Mouse (Mus musculus): ENCODE measurements at regions not wholly inside any gene's neighbourhood (a gene's known extent, or its start where the extent isn't known, plus 50 kb on each side); places are given as distances from the start of the nearest gene placed in this dataset.

DNA sequence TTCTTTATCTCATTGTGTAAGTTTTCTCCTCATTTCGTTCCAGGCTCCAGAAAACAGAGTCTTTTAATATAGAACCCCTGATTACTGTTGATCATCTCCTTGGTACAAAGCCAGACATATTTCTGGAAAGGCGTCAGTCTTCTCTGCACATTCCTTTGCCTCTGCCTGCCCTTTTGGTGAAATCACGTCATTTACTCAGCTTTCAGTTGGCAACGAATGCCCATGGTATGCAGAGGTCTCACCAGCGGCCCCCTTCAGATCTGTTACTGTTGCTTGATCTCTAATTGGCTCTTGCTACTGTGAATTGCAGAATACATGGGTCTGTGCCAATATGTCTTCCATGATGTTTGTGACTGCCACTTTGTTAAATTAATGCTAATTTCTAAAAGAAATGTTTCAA is 412.0 kb upstream of the Pitx2 start:
- no peak for DNase-seq (ENCODE audit: low spot score)

GRCm38 (mm10) chr3:128795931-128796330 is 403.7 kb upstream of the Pitx2 start:
- no peak for DNase-seq (ENCODE audit: low spot score)

- DNase-seq (ENCODE audit: low spot score): no peak
These were observed 401.8 kb upstream of the Pitx2 start for GRCm38 (mm10) chr3:128797829-128798228.

DNA sequence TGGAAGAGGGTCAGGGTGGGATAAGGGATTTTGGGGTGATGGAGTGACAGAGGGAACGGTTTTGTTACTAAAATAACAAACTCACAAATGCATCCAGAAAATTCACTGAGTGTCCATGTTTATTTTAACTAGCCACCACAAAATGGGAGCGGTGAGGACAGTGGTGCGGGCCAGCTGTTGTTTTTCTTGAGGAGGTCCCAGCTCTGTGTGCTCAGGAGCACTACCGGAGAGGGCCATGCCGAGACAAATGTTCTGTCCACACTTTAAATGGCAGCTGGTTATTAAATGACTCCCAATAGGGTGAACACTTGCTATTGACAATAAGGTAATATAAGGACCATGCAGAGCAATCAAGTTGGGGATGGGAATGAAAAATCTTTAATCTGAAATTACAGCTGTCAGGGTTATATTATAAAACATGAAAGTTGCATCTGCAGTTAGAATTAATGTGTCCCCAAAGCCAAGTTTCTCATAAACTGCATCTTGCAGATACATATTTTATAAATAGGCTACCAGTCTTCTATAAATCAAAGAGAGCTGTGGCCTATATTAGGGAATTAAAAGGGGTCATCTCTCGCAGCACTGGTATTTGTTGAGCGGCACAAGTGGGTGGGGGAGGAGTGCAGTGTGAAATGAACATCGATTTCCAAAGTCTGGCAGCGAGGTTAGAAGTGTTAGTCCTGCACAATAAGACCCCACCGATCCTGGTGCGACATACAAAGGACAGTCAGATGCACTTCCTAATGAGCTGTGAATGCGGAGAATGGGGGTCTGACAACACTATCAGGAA is 370.1 kb upstream of the Pitx2 start:
- DNase-seq (ENCODE audit: low spot score): no peak

GRCm38 (mm10) chr3:128850327-128850977 is 349.2 kb upstream of the Pitx2 start:
- DNase-seq (ENCODE audit: low spot score): no peak

GRCm38 (mm10) chr3:128856515-128856914 is 343.2 kb upstream of the Pitx2 start:
- no peak for DNase-seq (ENCODE audit: low spot score)

GRCm38 (mm10) chr3:128881685-128882444 is 317.8 kb upstream of the Pitx2 start:
- no peak for DNase-seq (ENCODE audit: low spot score)

GRCm38 (mm10) chr3:128883636-128884195 is 316.0 kb upstream of the Pitx2 start:
- no peak for DNase-seq (ENCODE audit: low spot score)

DNA sequence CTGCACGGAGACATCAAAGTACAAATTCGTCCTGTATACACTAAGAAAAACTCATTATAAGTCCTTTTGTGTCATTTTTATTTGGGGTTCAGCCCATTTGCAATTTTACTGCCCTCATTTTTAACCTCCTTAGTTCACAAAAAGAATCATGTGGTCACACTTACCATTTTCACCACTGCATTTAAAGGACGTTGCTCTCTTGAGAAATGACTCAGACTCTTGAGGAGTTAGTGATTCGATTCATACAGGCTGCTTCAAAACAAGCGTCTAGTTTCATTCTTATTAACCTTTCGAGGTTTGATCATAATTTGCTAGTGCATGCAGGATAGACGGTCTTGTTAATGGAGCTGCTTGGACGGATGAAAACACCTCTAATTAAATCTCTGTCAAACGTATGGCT is 313.0 kb upstream of the Pitx2 start:
- DNase-seq (ENCODE audit: low spot score): no peak

- no peak for DNase-seq (ENCODE audit: low spot score)
These were observed 308.6 kb upstream of the Pitx2 start for GRCm38 (mm10) chr3:128891078-128891477.

DNA sequence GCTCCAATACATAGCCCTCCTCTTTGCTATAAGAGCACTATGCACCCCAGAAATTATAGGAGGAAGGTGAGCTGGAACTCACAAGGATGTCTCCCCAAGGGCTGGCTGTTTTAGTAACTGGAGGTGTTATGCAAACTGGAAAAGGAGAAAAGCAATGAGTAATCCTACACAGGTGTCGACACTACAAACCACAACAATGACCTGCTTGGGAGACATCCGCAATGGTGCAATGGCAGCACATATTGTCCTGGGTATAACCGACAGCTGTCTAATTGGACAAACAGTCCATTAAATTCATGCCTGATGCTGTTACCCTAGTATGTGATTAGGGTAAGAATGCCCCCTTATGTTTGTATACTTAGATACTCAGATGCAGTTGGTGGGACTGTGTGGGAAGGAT is 303.1 kb upstream of the Pitx2 start:
- DNase-seq (ENCODE audit: low spot score): no peak

GRCm38 (mm10) chr3:128911122-128911521 is 288.6 kb upstream of the Pitx2 start:
- no peak for DNase-seq (ENCODE audit: low spot score)

GRCm38 (mm10) chr3:128921428-128921827 is 278.2 kb upstream of the Pitx2 start:
- no peak for DNase-seq (ENCODE audit: low spot score)

DNA sequence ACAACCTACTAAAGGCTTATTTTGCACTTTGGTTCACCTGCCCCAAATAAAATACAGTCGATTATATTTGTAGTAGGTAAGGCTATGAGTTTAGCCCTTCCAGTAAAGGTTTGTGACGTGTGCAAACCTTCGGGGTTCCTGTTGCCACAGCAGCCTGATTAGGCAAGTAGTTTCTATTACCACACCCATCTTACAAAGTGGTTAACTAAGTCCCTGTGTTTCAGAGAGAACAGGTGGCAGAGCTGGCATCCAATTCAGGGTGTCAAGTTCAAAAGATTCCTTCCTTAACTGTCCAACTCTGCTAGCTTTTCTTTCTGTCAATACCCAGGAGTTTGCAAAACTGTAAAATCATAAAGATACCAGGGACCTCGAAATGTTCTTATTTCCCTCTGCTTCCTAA is 277.5 kb upstream of the Pitx2 start:
- DNase-seq (ENCODE audit: low spot score): no peak

- DNase-seq (ENCODE audit: low spot score): no peak
These were observed 261.1 kb upstream of the Pitx2 start for GRCm38 (mm10) chr3:128938536-128938935.

- no peak for DNase-seq (ENCODE audit: low spot score)
These were observed 258.5 kb upstream of the Pitx2 start for GRCm38 (mm10) chr3:128941156-128941555.

- DNase-seq (ENCODE audit: low spot score): no peak
These were observed 255.0 kb upstream of the Pitx2 start for GRCm38 (mm10) chr3:128944631-128945030.

GRCm38 (mm10) chr3:128954886-128955285 is 244.8 kb upstream of the Pitx2 start:
- DNase-seq (ENCODE audit: low spot score): no peak

- no peak for DNase-seq (ENCODE audit: low spot score)
These were observed 222.9 kb upstream of the Pitx2 start for GRCm38 (mm10) chr3:128976752-128977151.

- DNase-seq (ENCODE audit: low spot score): peak; percentile 38
These were observed 209.3 kb upstream of the Pitx2 start for GRCm38 (mm10) chr3:128990183-128990912.

GRCm38 (mm10) chr3:129002866-129003265 is 196.8 kb upstream of the Pitx2 start:
- DNase-seq (ENCODE audit: low spot score): no peak
